Mouse (Mus musculus): ENCODE data around the gene Snx7. TPM values are rescaled to one million over a fixed set of nuclear protein-coding genes. Genes with fewer than 3 reads are reported as not detected.

Gene Snx7
- 0.61 and 4.4 TPM in 2 replicates for polyA plus RNA-seq (2011; ENCODE audit: insufficient read depth, insufficient read length, low replicate concordance, missing spikeins)

- no peak within 1 kb of the TSS; the same call in 1 of the 2 replicates for H3K27ac ChIP-seq (ENCODE audit: control insufficient read depth, insufficient read depth, low read depth, low read length, poor library complexity)
- under 1% methylated on average over 53 of the region's 53 CpGs for WGBS
- H3K4me3 ChIP-seq (replicated peaks; ENCODE audit: control insufficient read depth, low read depth, low read length) = peak within 1 kb of the TSS; percentile 82
- TF ChIP-seq POLR2A (IDR thresholded peaks at IDR 0.05; ENCODE audit: borderline replicate concordance, control insufficient read depth, low read depth, low read length) = peak; percentile 6; the same call in 1 of the 2 replicates
- TF ChIP-seq CTCF (IDR thresholded peaks at IDR 0.05; ENCODE audit: control insufficient read depth, insufficient read depth, low read length) = no peak
- H3K4me1 ChIP-seq (ENCODE audit: control insufficient read depth, insufficient read depth, low read length) = no peaks in the 10 kb centered on the region
Measured at GRCm38 (mm10) chr3:117868637-117869323, at the start of gene Snx7. TSS of gene Snx7 (minus strand) at chr3:117868936.

GRCm38 (mm10) chr3:117915420-117915819 is 46.7 kb upstream of the Snx7 start:
- Histone ChIP-seq H3K4me1 (ENCODE audit: control insufficient read depth, insufficient read depth, low read length) (no peaks in the 10 kb centered on the region), H3K4me3 (replicated peaks; ENCODE audit: control insufficient read depth, low read depth, low read length) (no peak overlapping the region), H3K27ac (ENCODE audit: control insufficient read depth, insufficient read depth, low read depth, low read length, poor library complexity) (no peak overlapping the region)
- TF ChIP-seq CTCF (IDR thresholded peaks at IDR 0.05; ENCODE audit: control insufficient read depth, insufficient read depth, low read length) (no peak), POLR2A (IDR thresholded peaks at IDR 0.05; ENCODE audit: borderline replicate concordance, control insufficient read depth, low read depth, low read length) (no peak)
- WGBS = 83% methylated on average over 3 of the region's 3 CpGs

- Histone ChIP-seq H3K4me3 (replicated peaks; ENCODE audit: control insufficient read depth, low read depth, low read length) (no peak overlapping the region), H3K27ac (ENCODE audit: control insufficient read depth, insufficient read depth, low read depth, low read length, poor library complexity) (no peak overlapping the region), H3K4me1 (ENCODE audit: control insufficient read depth, insufficient read depth, low read length) (no peaks in the 10 kb centered on the region)
- WGBS = 62% methylated on average over 2 of the region's 2 CpGs
- no peak for TF ChIP-seq POLR2A (IDR thresholded peaks at IDR 0.05; ENCODE audit: borderline replicate concordance, control insufficient read depth, low read depth, low read length)
- TF ChIP-seq CTCF (IDR thresholded peaks at IDR 0.05; ENCODE audit: control insufficient read depth, insufficient read depth, low read length) = no peak
Measured at GRCm38 (mm10) chr3:117893736-117894135, 25.0 kb upstream of the Snx7 start.

GRCm38 (mm10) chr3:117875450-117875849 is 6.7 kb upstream of the Snx7 start:
- no peak overlapping the region for H3K4me3 ChIP-seq (replicated peaks; ENCODE audit: control insufficient read depth, low read depth, low read length)
- WGBS = 71% methylated on average over 3 of the region's 3 CpGs
- H3K27ac ChIP-seq (ENCODE audit: control insufficient read depth, insufficient read depth, low read depth, low read length, poor library complexity) = no peak overlapping the region
- no peaks in the 10 kb centered on the region for H3K4me1 ChIP-seq (ENCODE audit: control insufficient read depth, insufficient read depth, low read length)
- TF ChIP-seq POLR2A (IDR thresholded peaks at IDR 0.05; ENCODE audit: borderline replicate concordance, control insufficient read depth, low read depth, low read length) = no peak
- no peak for TF ChIP-seq CTCF (IDR thresholded peaks at IDR 0.05; ENCODE audit: control insufficient read depth, insufficient read depth, low read length)

- no peak for TF ChIP-seq POLR2A (IDR thresholded peaks at IDR 0.05; ENCODE audit: borderline replicate concordance, control insufficient read depth, low read depth, low read length)
- no peak for TF ChIP-seq CTCF (IDR thresholded peaks at IDR 0.05; ENCODE audit: control insufficient read depth, insufficient read depth, low read length)
- no peak overlapping the region for H3K4me3 ChIP-seq (replicated peaks; ENCODE audit: control insufficient read depth, low read depth, low read length)
- no peak overlapping the region for H3K27ac ChIP-seq (ENCODE audit: control insufficient read depth, insufficient read depth, low read depth, low read length, poor library complexity)
- H3K4me1 ChIP-seq (ENCODE audit: control insufficient read depth, insufficient read depth, low read length) = no peaks in the 10 kb centered on the region
- WGBS = 69% methylated on average over 5 of the region's 5 CpGs
Measured at GRCm38 (mm10) chr3:117873209-117873863, 4.6 kb upstream of the Snx7 start.

- H3K4me3 ChIP-seq (replicated peaks; ENCODE audit: control insufficient read depth, low read depth, low read length) = no peak overlapping the region
Measured at GRCm38 (mm10) chr3:117869324-117869715, 584 bp upstream of the Snx7 start.

GRCm38 (mm10) chr3:117868091-117868490 is 645 bp downstream of the Snx7 start:
- no peak overlapping the region for H3K4me3 ChIP-seq (replicated peaks; ENCODE audit: control insufficient read depth, low read depth, low read length)
- 57% methylated on average over 2 of the region's 2 CpGs for WGBS
- H3K4me1 ChIP-seq (ENCODE audit: control insufficient read depth, insufficient read depth, low read length) = no peaks in the 10 kb centered on the region
- H3K27ac ChIP-seq (ENCODE audit: control insufficient read depth, insufficient read depth, low read depth, low read length, poor library complexity) = no peak overlapping the region
- TF ChIP-seq POLR2A (IDR thresholded peaks at IDR 0.05; ENCODE audit: borderline replicate concordance, control insufficient read depth, low read depth, low read length) (no peak), CTCF (IDR thresholded peaks at IDR 0.05; ENCODE audit: control insufficient read depth, insufficient read depth, low read length) (no peak)

More at GRCm38 (mm10) chr3:117869324-117869715, 584 bp upstream of the Snx7 start:
- 6% methylated on average over 2 of the region's 2 CpGs for WGBS
- no peaks in the 10 kb centered on the region for H3K4me1 ChIP-seq (ENCODE audit: control insufficient read depth, insufficient read depth, low read length)
- TF ChIP-seq CTCF (IDR thresholded peaks at IDR 0.05; ENCODE audit: control insufficient read depth, insufficient read depth, low read length) (no peak), POLR2A (IDR thresholded peaks at IDR 0.05; ENCODE audit: borderline replicate concordance, control insufficient read depth, low read depth, low read length) (no peak)
- no peak overlapping the region for H3K27ac ChIP-seq (ENCODE audit: control insufficient read depth, insufficient read depth, low read depth, low read length, poor library complexity)

- Histone ChIP-seq H3K4me3 (replicated peaks; ENCODE audit: control insufficient read depth, low read depth, low read length) (no peak overlapping the region), H3K27ac (ENCODE audit: control insufficient read depth, insufficient read depth, low read depth, low read length, poor library complexity) (no peak overlapping the region), H3K4me1 (ENCODE audit: control insufficient read depth, insufficient read depth, low read length) (no peaks in the 10 kb centered on the region)
- 81% methylated on average over 12 of the region's 12 CpGs for WGBS
- TF ChIP-seq POLR2A (IDR thresholded peaks at IDR 0.05; ENCODE audit: borderline replicate concordance, control insufficient read depth, low read depth, low read length) (no peak), CTCF (IDR thresholded peaks at IDR 0.05; ENCODE audit: control insufficient read depth, insufficient read depth, low read length) (no peak)
Measured at GRCm38 (mm10) chr3:117866696-117867407, 1.9 kb downstream of the Snx7 start.

Data from bone marrow, adult 2 months (tissue).